Mouse (Mus musculus) cerebellum, adult (tissue): Measurements from ENCODE around the gene Trpm5.

Experiments used
- ATAC-seq: cut with Nextera tagmentation; 2 replicates; pipeline ENCODE4 v1.9.2; 2017; ENCODE audit warnings: mild to moderate bottlenecking, moderate library complexity, mixed read lengths; ENCODE audit not compliant: insufficient number of reproducible peaks, low FRiP score, low TSS enrichment

Trpm5 gene

GRCm38 (mm10) chr7:143094592-143095553 is at the start of gene Trpm5:
Gene Trpm5 (minus strand): TSS chr7:143094642.
- no peak for ATAC-seq

GRCm38 (mm10) chr7:143142680-143143079 is 48.2 kb upstream of the Trpm5 start:
- ATAC-seq: no peak

DNA sequence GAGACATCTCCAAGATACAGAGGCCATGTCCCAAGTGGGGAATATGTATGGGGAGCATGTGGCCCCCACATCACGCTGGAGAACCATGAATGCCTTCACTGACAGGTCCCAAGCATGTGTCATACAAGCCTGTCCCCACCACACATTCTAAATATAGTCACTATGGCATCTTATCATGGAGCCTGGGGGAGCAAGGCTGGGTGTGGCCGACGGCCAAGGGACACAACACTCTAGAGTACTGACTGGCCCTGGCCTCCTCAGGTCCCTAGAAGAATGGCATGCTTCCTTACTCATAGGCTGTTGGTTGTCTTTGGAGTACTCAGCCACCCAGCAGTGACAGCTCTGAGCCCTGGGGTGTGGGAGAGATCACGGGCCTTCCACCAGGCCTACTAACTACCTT is 45.5 kb upstream of the Trpm5 start:
- ATAC-seq: no peak

DNA sequence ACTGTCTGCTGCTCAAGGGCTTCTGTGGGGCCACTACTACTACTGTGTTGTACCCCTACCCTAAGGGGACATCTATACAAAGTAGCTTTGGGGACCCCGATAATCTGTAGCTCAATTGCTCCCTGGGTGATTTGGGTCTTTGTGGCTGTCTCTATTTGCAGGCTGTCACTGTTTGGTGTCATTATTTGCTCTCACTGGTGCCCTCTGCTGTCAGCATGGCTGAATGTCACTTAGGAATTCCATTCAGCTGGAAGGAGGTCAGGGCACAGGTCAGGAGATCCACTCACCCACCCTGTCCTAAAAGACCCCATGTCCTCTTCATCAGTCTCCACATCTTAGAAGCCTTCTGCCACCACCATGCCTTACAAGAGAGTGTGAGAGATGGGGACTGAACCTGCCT is 44.3 kb upstream of the Trpm5 start:
- no peak for ATAC-seq

GRCm38 (mm10) chr7:143136561-143136960 is 42.1 kb upstream of the Trpm5 start:
- no peak for ATAC-seq

DNA sequence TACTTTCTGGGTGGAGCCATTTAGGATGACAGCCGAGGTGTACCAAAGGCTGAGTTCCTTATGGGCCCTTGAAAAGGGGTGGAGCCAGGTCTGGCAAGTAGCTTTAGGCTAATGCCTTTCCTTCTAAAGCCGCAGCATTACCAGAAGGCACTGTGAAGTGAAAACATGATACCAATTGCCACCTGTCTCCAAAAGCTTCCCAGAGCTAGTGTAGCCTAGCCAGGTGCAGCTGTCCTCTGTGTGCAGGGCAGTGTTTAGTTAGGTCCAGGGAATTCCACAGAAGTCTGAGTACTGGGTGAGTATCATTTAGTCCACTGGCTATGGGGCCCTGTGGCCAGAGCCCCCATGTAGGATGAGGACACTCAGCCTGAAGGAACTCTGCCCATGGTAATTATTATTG is 41.7 kb upstream of the Trpm5 start:
- no peak for ATAC-seq

DNA sequence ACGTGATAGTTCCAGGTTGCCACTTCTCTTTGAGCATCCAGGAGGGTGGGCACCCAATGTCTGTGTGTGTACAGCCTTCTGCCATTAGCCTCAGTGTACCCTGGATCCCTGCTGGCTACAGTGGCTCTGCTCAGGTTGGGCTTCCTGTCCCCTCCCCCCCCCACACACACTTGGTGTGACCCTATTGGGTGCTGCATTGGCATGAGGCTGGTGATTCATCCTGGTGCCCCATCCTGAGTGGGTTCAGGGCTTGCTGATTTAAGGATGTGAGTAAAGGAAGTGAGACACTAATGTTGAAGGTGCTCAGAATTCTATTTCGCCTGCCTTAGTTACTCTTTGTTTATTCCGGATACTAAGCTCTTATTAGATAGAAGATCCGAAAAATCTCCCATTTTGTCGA is 38.4 kb upstream of the Trpm5 start:
- ATAC-seq: no peak

GRCm38 (mm10) chr7:143124902-143125301 is 30.5 kb upstream of the Trpm5 start:
- ATAC-seq: peak; percentile 43; the same call in 1 of the 2 replicates

GRCm38 (mm10) chr7:143123876-143124669 is 29.6 kb upstream of the Trpm5 start:
- ATAC-seq: peak; percentile 68; the same call in 1 of the 2 replicates

GRCm38 (mm10) chr7:143122191-143122590 is 27.7 kb upstream of the Trpm5 start:
- ATAC-seq: no peak

GRCm38 (mm10) chr7:143119826-143120225 is 25.4 kb upstream of the Trpm5 start:
- ATAC-seq: no peak

GRCm38 (mm10) chr7:143119407-143119806 is 25.0 kb upstream of the Trpm5 start:
- ATAC-seq: no peak

DNA sequence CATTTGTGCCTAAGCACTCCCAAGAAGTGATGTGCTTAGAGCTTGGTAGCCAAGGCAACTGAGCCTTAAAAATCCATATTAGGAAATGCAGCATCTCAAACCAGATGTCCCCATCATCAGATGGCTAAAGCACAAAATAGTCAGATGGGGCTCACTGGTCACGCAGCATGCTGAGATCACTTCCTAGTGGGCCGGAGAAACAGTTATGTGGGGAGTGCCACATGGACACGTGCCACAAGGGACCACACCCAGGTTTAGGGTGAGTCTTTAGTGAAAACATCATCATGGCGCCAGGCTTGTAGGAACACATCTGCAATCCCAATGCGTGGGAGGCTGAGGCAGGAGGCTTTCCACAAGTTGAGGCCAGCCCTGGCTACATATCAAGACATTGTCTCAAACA is 22.1 kb upstream of the Trpm5 start:
- no peak for ATAC-seq

DNA sequence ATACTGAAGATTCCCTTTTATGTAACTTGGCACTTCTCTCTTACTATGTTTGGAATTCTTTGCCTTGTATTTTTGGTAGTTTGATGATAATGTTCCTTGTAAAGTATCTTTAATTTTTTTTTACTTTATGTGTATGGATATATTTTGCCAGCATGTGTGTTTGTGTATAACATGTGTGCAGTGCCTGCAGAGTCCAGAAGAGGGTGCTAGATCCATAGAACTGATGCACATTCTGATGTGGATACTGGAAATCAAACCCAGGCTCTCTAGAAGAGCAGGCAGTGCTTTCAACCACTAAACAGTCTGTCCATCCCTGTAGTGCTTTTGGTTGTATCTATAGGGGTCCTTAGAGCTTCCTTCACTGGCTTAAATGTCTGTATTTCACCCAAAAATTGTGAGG is 20.3 kb upstream of the Trpm5 start:
- ATAC-seq: no peak

DNA sequence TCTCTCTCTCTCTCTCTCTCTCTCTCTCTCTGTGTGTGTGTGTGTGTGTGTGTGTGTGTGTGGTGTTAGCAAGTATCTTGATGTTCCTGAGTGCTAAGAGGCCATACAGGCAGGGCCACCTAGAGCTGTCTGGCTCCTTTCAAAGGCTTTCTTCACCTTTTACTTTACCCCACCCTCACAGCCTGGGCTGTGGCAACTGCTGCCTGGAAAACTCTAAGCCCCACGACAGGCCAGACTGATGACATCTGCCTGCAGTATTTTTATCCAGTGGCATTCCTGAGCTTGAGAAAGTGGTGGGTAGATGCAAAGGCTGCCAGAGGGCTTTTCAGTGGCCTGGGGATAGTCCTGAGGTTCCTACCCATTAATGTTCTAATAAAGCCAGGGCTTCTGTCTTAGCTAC is 18.0 kb upstream of the Trpm5 start:
- ATAC-seq: no peak

DNA sequence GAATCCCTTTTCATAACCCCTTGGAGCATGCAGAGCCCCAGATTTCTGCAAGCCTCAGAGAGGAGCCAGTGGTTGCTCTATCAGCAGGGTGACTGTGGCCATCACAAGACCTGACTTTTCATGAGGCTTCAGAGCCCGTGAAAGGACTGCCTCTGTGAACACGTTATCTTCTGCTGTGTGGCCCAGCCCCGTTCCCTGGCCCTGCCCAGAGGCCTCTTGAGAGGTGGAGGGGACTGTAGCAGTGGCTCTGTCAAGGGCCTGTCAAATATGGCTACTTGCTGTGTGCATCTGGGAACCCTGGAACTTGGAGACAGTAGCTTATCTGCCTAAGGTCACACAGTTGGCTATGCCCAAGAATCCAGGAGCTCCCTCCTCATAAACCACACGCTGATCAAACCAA is 17.3 kb upstream of the Trpm5 start:
- no peak for ATAC-seq

GRCm38 (mm10) chr7:143110803-143111202 is 16.4 kb upstream of the Trpm5 start:
- ATAC-seq: no peak

GRCm38 (mm10) chr7:143109696-143110095 is 15.3 kb upstream of the Trpm5 start:
- ATAC-seq: no peak

DNA sequence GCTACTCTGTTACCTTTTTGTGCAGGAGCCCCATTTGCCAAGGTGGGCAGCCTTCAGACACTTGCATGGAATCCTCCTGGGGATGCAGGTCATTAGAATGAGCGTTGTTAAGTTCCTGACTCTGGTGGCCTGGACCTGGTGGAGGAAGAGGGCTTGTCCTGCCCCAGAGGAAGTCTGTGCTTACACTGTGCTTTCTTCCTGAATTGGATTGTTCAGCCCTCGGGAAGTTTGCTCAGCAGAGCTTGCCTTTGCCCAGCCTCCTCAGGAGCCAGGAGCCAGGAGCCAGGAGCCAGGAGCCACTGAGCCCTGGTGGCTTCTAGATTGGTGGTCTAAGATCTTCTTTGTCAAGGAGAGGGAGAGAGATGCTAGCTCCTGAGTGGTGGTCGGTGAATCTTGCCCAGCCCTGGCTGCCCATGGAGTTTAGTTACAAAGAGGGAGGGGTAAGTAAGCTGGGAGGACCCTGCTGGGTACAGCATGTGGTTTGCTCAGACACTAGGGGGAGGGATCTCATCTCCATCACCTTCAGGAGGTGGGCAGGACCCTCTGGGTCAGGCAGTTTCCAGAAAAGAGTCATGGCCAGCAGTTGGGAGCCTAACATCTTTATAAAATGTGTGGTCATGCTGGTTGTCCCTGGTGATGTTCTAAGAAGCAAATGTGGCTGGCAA is 14.7 kb upstream of the Trpm5 start:
- ATAC-seq: no peak

- ATAC-seq: no peak
Observed at GRCm38 (mm10) chr7:143108200-143108599, 13.8 kb upstream of the Trpm5 start.
